Mouse (Mus musculus): Measurements from ENCODE around the gene 4930544D05Rik.

4930544D05Rik gene

DNA sequence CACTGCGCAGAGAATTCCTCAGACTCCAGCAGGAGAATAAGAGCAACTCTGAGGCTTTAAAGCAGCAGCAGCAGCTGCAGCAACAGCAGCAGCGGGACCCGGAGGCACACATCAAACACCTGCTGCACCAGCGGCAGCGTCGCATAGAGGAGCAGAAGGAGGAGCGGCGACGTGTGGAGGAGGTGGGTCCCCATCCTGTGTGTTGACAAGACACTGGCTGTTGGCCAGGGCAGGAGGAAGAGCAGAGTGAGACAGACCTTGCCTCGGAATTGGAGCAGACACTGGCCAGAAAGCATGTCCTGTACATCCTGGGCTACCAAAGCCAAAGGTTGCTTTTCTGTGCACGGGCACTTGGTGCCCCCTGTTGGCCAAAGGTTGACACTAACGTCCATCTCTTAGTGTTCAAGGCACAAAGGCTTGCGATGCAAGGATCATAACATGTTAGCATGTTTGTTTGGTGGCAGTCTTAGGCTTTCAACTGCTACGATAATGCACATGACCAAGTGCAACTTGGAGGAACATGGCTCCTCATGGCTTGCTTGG is 10.6 kb upstream of the 4930544D05Rik start:
- peak; percentile 40 for DNase-seq (ENCODE audit: low spot score)

DNA sequence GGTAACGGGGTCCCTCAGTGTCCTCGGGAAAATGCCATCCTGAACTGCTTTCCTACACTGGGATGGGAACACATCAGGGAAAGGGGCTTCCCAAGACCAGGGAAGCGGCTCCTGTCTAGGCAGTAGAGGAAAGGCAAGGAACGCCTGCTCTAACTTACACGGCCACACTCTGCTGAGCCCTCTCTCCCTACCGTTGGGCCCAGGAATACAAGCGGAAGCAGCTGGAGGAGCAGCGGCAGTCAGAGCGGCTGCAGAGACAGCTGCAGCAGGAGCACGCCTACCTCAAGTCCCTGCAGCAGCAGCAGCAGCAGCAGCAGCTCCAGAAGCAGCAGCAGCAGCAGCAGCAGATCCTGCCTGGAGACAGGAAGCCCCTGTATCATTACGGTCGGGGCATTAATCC is 8.9 kb upstream of the 4930544D05Rik start:
- no peak for DNase-seq (ENCODE audit: low spot score)

DNA sequence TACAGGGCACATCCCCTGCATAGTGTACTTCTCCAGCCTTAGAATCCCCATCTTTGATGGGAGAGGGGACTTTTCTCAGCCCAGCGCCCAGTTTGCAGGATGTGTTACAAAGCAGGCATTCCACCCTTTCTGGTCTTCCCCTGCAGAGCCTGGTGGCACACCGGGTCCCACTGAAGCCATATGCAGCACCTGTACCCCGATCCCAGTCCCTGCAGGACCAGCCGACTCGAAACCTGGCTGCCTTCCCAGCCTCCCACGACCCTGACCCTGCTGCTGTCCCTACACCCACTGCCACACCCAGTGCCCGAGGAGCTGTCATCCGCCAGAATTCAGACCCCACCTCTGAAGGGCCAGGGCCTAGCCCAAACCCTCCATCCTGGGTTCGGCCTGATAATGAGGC is 8.0 kb upstream of the 4930544D05Rik start:
- no peak for DNase-seq (ENCODE audit: low spot score)

DNA sequence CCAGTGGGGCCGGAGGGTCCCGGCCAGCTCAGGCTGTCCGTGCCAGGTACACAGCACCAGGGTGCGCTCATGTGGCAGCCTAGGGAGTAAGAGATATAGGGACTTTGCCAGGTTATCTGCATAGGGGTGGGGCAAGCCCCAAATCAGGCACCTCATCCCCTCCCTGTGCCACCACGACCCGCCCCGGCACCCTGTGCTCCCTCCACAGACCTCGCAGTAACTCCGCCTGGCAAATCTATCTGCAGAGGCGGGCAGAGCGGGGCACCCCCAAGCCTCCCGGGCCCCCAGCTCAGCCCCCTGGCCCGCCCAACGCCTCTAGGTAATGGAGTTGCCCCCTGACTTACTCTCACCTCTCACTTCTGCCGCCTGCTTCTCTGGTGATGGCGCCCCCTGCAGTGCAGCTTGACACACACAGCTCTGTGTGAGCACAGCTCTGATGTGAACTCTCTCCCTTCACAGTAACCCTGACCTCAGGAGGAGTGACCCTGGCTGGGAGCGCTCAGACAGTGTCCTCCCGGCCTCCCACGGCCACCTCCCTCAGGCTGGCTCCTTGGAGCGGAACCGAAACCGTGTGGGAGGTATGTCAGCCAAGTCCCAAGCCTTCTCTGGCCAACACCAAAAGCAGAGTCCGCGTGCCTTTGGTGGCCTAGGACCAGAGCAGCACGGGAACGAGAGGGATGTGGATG is 7.1 kb upstream of the 4930544D05Rik start:
- peak; percentile 65 for DNase-seq (ENCODE audit: low spot score)

DNA sequence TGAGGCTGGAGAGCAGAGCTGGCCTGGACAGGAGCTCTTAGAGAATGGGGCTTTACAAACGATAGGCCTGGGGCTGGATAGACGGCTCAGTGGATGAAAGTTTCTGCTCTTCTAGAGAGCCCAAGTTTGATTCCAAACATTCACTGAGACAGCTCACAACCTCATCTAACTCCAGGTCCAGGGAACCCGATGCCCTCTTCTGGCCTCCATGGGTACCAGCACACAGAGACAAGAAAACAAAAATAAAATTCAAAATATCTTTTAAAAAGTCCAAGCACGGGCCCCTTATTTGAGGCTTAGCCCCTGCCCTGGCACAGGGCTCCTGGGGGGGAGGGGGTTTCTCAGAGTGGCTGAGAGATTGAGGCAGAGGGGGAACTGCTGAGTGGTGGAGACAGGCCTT is 4.9 kb upstream of the 4930544D05Rik start:
- no peak for DNase-seq (ENCODE audit: low spot score)

DNA sequence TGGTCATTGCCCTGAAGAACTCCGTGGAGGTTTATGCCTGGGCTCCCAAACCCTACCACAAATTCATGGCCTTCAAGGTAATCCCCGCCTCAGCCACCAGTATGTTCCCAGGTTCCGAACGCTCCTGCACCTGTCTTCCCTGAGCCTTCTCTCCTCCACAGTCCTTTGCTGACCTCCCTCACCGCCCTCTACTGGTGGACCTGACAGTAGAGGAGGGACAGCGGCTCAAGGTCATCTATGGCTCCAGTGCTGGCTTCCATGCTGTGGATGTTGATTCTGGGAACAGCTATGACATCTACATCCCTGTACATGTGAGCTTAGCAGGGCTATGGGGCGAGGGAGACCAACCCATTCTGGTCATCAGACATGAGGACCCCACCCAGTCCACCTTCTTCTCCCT is 3.1 kb upstream of the 4930544D05Rik start:
- no peak for DNase-seq (ENCODE audit: low spot score)

DNA sequence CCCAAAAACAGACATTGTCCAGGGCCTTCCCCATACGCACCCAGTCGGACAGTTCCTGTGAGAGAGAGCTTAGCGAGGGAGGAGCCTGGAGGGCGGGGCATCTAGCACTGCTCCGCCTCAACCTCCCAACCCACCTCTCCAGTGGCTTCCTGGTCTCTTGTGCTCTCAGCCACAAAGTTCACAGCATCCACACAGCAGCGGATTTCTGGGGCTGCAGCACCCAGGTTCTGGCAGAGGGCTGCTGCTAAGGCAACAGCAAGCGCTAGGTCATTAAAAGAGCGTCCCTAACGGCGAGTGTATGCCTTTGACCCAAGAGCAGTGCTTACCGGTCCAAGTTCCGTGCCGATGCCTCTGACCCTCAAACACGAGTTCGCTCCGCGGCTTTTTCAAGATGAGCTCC is 574 bp upstream of the 4930544D05Rik start:
- peak; percentile 50 for DNase-seq (ENCODE audit: low spot score)

DNA sequence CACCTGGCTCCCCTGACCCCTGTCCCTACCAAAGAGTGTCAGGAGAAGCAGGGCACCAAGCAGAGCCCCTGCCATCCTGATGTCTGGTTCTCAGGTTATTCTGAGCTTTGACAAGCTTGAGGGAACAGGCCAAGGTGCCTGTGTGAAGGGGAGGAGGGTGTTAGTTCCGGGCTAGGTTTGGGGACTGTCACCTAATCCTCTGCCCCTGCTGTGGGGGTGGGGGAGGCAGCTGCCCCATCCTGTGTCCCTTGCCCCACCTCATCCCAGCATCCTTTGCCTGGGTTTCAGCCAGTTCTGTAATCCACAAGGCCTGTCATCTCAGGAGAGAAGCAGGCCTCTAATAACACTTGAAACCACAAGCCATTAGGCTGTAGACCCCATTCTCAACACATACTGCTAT is 3.5 kb downstream of the 4930544D05Rik start, which contains the start of gene Chrne:
Gene Chrne (minus strand): TSS at position 116 of the 400 bp plus-strand sequence.
- no peak for DNase-seq (ENCODE audit: low spot score)

DNA sequence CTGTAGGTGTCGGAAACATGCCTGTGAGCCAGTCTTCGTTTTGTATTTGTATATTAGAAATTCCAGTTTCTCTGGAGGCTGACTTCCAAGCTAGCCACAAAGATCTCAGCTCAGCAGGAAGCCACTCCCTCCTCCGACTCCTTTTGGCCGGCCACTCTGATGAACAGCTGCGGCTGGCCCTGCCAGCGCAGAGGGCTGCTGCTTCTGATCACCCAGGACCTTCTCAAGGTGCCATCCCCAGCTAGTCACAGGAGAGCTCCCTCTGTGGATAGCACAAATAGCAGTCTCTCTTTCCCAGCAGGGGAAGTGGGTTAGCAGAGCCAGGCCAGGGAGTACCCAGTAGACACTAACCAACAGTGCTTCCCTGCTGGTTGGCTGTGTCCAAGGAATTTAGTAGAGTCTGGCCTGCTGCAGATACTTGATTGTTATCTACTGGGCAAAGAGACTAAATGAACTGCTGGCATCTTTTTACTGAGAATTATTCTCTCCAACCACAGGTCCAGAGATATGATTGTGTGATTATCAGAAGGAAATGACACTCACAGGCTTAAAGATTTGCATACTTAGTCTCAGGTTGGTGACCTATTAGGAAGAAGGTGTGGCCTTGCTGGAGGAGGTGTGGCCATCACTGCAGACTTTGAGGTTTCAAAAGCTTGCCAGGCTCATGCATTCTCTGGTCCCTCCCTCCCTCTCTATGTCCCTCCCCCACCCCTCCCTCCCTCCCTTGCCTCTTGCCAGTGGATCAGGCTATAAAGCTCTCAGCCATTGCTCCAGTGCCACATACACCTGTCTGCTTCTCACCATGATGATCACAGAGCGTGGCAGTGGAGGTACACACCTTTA is 6.5 kb downstream of the 4930544D05Rik start:
- no peak for DNase-seq (ENCODE audit: low spot score)

DNA sequence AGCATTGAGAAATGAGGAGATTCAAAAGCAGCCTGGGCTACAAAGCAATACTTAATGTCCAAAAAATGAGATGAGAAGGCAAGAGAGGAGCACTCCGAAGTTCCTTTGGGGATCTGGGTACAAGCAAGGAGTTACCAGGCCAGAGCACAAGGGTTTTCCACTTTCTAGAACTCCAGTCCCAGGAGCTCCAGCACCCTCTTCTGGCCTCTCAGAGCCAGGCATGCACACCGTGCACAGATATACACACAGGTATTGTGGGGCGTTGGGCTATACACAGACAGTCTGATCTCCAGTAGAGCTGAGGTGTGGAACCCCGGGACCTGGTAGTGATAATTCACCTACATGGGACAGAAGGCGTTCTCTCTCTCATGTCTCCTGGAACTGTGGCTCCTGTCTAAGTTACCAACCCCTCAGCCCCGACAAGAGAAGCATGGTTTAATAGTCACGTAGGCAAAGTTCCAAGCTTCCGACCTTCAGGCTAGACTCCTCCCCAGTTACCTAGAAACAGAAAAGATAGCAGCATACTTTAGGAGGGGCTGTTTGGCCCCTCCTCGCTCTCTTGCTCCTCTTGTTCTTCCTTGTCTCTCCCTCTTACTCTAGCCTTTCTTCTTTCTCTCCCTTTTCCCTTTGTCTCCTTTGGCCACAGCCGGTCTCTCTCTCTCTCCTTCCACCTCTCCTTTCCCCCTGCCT is 7.5 kb downstream of the 4930544D05Rik start:
- DNase-seq (ENCODE audit: low spot score) = no peak

DNA sequence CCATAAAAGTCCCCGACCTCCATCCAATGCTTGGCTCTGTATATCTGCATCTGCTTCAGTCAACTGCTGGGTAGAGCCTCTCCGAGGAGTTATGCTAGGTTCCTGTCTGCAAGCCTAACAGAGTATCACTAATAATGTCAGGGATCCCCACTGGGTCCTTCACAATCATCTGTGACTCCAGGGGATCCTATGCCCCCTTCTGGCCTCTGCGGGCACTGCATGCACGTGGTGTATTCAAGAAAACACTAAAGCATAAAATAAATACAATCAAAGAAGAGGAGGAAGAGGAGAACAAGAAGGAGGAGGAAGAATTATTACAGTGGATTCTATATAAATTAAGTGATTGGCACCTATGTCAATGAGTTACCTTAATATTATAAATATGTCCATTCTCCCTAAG is 9.8 kb downstream of the 4930544D05Rik start:
- no peak for DNase-seq (ENCODE audit: low spot score)

DNA sequence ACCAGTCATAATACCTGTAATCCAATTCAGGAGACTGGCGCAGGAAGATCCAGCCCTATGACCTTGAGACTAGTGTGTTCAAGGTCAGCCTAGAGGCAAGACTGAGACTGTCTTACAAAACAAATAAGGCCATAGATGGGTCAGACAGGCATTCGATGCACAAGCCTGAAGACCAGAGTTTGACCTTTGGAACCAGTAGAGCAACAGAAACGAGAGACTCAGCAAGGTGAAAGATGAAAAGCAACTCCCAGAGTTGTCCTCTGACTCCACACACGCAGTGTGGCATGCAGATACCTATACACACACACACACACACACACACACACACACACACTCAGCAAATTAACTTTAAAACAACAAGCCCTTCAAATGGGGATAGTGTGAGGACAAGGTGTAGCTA is 11.2 kb downstream of the 4930544D05Rik start:
- DNase-seq (ENCODE audit: low spot score) = no peak

DNA sequence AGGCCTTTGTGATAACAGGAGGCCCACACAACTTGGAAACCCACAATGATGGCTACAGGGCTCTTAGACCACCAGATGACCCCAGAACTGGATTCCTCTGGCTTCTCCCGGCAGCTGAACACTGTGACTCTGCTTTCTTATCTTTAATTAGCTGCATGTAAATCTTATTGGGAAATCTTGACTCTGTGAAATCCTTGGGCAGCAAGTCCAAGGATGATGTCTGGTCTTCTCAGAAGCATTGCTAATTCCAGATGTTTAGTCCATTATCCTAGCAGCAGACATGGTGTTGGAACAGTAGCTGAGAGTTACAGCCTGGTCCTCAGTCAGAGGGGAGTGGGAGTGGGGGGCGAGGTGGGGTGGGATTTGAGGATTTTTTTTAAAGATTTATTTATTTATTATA is 12.8 kb downstream of the 4930544D05Rik start:
- DNase-seq (ENCODE audit: low spot score) = no peak

DNA sequence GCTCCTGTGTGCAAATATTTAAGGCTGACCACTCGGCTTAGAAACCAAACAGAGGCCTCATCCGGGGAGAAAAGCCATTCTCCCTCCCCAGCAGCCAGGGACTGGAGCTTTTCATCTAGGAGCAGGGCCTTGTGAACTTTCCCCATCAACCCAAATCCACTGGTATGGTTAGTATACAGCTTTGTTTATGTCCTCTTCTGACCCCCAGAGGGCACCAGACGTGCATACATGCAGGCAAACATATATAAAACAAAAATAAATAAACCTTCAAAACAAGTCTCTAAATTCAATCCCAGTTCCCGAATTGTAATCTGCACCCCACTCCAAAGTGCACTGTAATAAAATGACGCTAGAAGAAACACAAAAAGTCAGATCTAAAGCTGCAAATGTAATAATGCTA is 13.9 kb downstream of the 4930544D05Rik start:
- no peak for DNase-seq (ENCODE audit: low spot score)

DNA sequence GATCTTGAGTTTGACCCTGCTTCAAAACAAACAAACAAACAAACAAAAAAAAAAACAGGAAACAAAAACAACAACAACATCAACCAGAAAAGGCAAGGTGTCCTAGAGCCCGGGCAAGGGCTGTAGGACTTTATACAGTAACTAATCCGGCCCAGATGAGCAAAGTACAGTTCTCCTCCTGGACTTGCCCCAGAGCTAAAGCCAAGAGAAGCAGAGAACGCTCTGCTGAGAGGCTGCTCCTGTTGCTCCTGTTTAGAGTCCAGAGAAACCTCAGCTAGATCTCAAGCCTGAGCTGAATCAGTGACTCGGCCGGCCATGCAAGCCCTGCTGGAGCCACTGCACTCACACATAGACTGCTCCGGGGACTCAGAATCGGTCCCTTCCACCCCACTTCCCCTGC is 14.5 kb downstream of the 4930544D05Rik start:
- no peak for DNase-seq (ENCODE audit: low spot score)

DNA sequence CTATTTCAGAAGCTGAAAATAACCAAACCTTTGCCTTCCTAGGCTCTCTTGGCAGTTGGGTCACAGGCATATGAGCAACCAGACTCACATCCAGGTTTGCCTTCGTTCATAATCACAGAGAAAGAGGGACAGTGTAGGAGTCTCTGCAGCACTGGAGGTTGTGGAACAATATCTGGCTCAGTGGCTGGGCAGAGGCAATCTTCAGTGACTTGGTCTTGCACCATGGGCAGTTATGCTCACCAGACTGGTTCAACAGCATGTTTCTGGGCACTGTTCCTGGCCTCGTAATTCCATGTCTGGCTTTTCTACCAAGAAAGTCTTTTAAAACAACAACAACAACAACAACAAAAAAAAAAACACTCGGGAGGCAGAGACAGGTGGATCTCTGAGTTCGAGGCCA is 20.0 kb downstream of the 4930544D05Rik start:
- no peak for DNase-seq (ENCODE audit: low spot score)

DNA sequence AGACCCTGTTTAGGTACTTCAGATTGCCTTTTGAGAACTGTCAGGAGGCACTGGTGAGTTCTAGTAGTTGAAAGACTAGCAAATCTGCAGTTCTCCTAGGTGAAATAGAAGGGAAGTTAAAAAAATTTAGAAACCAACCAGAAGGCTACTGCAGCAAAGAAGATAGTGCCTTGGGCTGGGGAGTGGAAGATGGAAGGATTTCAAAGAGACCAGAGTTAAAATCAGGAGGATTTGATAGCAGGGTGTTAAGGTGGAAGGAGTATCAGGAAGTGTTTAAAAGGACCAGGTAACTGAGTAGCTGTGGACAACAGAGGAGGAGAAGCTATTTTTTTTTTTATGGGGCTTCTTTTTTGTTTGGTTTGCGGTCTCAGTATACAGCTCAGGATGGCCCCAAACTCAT is 22.1 kb downstream of the 4930544D05Rik start:
- no peak for DNase-seq (ENCODE audit: low spot score)

DNA sequence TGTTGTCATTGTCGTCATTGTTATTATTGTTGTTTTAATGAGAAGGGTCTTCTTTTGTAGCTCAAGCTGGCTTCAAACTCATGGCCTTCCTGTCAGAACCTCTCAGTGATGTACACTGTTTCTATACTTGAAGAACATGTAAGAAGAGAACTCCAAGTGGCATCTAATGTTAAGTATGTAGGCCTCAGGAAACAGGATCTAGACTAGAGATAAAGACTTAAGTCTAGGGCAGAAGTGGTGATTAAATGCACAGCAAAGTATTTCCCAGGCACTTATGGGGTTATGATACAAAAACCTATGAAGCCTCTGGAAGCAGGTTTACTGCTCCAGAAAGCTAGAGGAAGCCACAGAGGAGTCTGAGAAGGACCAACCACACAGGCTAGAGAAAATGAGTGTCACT is 22.6 kb downstream of the 4930544D05Rik start:
- no peak for DNase-seq (ENCODE audit: low spot score)

DNA sequence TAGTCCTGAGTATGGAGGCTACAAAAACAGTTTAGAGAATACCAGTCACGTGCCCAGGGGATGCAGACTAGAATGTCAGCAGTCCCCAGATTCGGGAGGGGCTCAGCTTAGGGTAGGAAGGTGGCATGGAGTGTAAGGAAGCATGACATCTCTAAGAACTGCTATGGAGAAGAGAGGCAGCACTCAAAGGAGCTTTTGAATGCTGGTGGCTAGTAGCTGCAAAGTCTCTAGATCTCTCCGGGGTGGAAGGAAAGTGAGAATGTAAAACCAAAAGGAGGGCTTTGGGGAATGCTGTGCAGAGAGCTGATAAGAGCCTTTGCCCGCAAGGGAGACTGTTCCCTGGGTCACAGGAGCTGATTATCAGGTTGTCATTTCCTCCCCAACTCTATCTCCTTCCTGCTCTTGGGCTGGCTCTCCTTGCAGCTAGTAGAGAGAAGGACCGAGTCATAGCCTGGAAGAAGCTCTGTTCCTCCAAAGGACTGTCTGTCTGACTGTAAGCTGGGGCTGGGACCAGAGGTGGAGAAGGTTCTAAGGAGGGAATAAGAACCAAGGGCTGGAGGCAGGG is 23.1 kb downstream of the 4930544D05Rik start, which contains the start of gene Gp1ba:
Gene Gp1ba (plus strand): TSS at position 409 of the 565 bp plus-strand sequence.
- DNase-seq (ENCODE audit: low spot score) = no peak

DNA sequence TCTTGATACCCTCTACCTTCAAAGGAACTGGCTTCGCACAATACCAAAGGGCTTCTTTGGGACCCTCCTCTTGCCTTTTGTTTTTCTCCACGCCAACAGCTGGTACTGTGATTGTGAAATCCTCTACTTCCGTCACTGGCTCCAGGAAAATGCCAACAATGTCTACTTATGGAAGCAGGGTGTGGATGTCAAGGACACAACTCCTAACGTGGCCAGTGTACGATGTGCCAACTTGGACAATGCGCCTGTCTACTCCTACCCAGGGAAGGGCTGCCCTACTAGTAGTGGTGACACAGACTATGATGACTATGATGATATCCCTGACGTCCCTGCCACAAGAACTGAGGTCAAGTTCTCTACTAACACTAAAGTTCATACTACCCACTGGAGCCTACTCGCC is 24.3 kb downstream of the 4930544D05Rik start:
- DNase-seq (ENCODE audit: low spot score) = no peak

DNA sequence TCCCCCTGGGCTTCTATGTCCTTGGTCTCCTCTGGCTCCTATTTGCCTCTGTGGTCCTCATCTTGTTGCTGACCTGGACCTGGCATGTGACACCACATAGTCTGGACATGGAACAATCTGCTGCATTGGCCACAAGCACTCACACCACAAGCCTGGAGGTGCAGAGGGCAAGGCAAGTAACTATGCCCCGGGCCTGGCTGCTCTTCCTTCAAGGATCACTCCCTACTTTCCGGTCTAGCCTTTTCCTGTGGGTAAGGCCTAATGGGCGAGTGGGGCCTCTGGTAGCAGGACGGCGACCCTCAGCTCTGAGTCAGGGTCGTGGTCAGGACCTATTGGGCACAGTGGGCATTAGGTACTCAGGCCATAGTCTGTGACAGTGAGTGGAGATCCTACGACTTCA is 25.6 kb downstream of the 4930544D05Rik start:
- DNase-seq (ENCODE audit: low spot score) = no peak

DNA sequence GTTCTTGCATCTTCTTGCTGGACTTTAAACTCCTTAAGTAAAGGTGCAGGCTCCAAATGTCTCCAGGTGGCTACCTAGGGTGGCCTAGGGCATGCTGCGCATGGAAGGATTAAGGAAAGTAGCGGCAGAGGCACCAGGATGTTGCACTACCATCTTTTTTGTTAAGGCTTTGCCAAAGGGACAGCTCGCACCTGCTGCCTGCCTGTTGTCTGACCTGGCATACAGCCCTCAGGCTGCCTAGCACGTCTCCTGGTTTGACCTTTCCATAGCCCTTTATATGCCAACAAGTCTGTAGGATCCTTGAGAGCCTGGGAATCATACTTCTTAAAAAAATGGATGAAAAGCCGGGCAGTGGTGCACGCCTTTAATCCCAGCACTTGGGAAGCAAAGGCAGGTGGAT is 27.4 kb downstream of the 4930544D05Rik start:
- DNase-seq (ENCODE audit: low spot score) = no peak
